Mouse (Mus musculus) thymus, adult 2 months (tissue): ENCODE measurements around the gene Gcnt3. TPM values are rescaled to one million over a fixed set of nuclear protein-coding genes. Genes with fewer than 3 reads are reported as not detected.

Experiments
- DNase-seq: peaks from one replicate; pipeline ENCODE4 v3.0.0; 2021
- H3K27ac ChIP-seq: fragments of 200-500 bp; 2 replicates; pipeline ENCODE4 v1.5.1; 2012; ENCODE audit warnings: low read length, control low read depth; ENCODE audit not compliant: control insufficient read depth, insufficient read depth
- H3K27me3 ChIP-seq: fragments of 200-500 bp; 2 replicates; pipeline ENCODE4 v1.6.1; 2012; ENCODE audit warnings: mild to moderate bottlenecking, low read length, moderate library complexity, mixed read lengths; ENCODE audit not compliant: control insufficient read depth, insufficient read depth
- H3K36me3 ChIP-seq: fragments of 200-500 bp; 2 replicates; pipeline ENCODE4 v1.6.1; 2012; ENCODE audit warnings: mild to moderate bottlenecking, low read length, moderate library complexity; ENCODE audit not compliant: control insufficient read depth, insufficient read depth
- H3K4me1 ChIP-seq: fragments of 200-500 bp; replicated peaks from 2 replicates; pipeline ENCODE4 v1.6.1; 2012; ENCODE audit warnings: low read length; ENCODE audit not compliant: control insufficient read depth, insufficient read depth
- H3K4me3 ChIP-seq: fragments of 200-500 bp; 2 replicates; pipeline ENCODE4 v1.5.1; 2012; ENCODE audit warnings: mild to moderate bottlenecking, low read length, control low read depth, moderate library complexity; ENCODE audit not compliant: control insufficient read depth, insufficient read depth
- CTCF ChIP-seq: fragments of 200-500 bp; IDR thresholded peaks from 2 replicates; pipeline ENCODE4 v1.5.1; 2012; ENCODE audit warnings: mild to moderate bottlenecking, control low read depth, low read length, moderate library complexity, borderline replicate concordance; ENCODE audit not compliant: control insufficient read depth, poor library complexity, insufficient read depth; ENCODE audit errors: extremely low read depth
- POLR2A ChIP-seq: fragments of 200-500 bp; IDR thresholded peaks from 2 replicates; pipeline ENCODE4 v1.6.1; 2012; ENCODE audit warnings: mild to moderate bottlenecking, low read length, control low read depth, moderate library complexity; ENCODE audit not compliant: control insufficient read depth, poor library complexity, insufficient read depth; ENCODE audit errors: extremely low read depth
- WGBS: fragments of 180-500 bp; shearing (Covaris S2); methylation state at CpG from one replicate; pipeline ENCODE4 v1.1.7; 2018; 5-methylcytosine and 5-hydroxymethylcytosine counted together
- polyA plus RNA-seq: library from polyadenylated mRNA; depleted of rRNA; stranded (reverse); fragments of >200 nt; gene quantifications from 2 replicates; pipeline ENCODE4 v1.2.3, GENCODE M21; 2012

Gene Gcnt3
- polyA plus RNA-seq, 1 experiment = not detected

DNA sequence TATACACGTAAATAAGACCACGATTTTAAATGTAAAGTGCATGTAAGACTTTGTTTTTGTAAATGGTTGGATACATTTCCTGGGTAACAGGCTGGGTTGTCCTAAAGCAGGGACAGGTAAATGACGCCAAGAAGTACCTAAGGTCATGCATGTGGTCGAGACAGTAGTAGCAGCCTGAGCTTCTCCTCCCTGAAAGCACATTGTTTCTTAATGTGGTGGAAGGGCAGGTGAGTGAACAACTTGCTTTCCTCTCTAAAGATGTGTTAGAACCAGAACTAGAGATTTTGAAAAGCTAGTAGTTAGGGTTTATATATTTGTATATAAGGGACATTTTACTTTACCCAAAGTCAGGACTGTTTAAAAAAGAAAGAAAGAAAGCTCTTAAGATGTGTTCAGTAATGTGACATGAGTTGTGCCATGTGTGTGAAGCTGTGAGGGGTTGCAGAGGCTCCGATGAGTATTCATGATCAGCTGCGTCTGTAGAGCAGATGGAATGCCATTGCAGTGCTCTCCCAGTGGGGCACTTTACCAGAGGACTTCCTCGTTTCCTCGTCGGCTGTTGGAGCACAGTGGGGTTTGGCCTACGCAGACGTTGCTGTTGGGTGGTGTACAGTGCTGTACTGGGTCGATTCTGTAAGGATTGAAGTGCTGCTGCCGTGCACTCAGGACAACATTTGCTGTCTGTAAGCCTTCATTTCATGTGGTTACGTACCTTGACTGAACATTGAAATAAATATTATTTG, 30.2 kb downstream of the Gcnt3 start:
- no peak for TF ChIP-seq POLR2A
- no peak for TF ChIP-seq CTCF
- H3K4me3 ChIP-seq = no peak overlapping the region
- DNase-seq = no peak
- no peaks in the 10 kb centered on the region for H3K4me1 ChIP-seq
- H3K27ac ChIP-seq = no peak overlapping the region
- no peaks in the 10 kb centered on the region for H3K27me3 ChIP-seq
- WGBS = 92% methylated on average over 14 of the region's 14 CpGs
- H3K36me3 ChIP-seq = peaks cover 60% of the 10 kb centered on the region

DNA sequence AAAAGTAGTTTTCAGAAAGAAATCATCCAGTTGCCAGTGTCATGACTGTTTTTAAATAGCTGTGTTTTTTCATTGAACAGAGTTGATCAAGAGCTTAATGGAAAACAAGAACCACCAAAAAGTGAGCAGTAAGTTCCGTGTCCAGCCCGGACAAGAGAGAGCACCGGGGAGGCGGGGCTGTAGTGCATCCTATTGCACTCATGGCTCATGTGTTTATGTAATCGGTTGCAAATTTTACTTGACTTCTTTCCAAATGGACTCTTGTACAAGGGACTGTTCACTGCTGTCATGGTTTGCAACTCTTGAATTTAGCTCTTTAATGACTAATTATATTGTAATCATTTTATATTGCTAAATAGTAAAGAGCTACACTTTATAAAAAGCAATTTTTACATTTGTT, 30.9 kb downstream of the Gcnt3 start:
- Histone ChIP-seq H3K4me3 (no peak overlapping the region), H3K27ac (no peak overlapping the region), H3K27me3 (no peaks in the 10 kb centered on the region), H3K36me3 (peaks cover 67% of the 10 kb centered on the region), H3K4me1 (no peaks in the 10 kb centered on the region)
- no peak for TF ChIP-seq CTCF
- no peak for TF ChIP-seq POLR2A
- WGBS = 96% methylated on average over 5 of the region's 5 CpGs
- no peak for DNase-seq

DNA sequence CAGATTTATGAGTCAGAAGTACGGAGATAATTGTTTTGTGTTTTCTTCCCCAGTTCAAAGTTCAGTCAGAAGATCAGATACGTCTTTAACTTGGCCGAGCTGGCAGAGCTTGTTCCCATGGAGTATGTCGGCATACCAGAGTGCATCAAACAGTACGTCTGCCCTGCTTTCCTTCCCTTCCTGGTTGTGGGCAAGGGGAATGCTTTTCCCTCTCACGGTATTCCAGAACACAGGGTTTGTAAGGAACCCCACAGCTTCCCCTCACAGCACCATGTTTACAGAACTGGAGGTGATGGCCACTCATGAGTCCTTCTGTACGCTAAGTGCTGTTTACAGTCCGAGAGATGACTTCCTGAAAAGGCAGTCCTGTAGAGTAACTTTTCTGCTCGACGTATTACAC, 34.4 kb downstream of the Gcnt3 start:
- no peak overlapping the region for H3K4me3 ChIP-seq
- no peak overlapping the region for H3K27ac ChIP-seq
- no peaks in the 10 kb centered on the region for H3K27me3 ChIP-seq
- TF ChIP-seq CTCF (no peak), POLR2A (no peak)
- WGBS = 97% methylated on average over 10 of the region's 10 CpGs
- no peak for DNase-seq
- H3K4me1 ChIP-seq = no peaks in the 10 kb centered on the region
- H3K36me3 ChIP-seq = peaks cover 93% of the 10 kb centered on the region

DNA sequence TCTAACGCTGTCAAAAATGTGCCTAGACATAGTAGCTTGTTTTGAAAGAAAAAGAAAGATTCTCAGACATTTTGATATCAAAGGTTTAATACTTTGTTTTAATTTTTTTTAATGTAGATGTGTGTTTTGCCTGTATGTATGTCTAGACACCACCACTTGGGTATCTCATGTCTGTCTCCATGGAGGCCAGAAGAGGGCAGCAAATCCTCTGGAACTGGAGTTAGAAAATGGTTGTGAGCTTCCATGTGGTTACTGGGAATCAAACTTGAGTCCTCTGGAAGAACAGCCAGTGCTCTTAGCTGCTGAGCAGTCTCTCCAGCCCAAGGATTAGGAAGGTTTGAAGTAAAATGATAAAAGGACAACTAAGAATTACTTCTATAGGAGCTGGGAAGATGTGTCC, 38.6 kb downstream of the Gcnt3 start:
- no peak for DNase-seq
- no peak overlapping the region for H3K4me3 ChIP-seq
- no peak overlapping the region for H3K27ac ChIP-seq
- peaks cover 91% of the 10 kb centered on the region for H3K36me3 ChIP-seq
- H3K4me1 ChIP-seq = no peaks in the 10 kb centered on the region
- 97% methylated on average over 1 of the region's 1 CpGs for WGBS
- no peaks in the 10 kb centered on the region for H3K27me3 ChIP-seq
- TF ChIP-seq CTCF = no peak
- TF ChIP-seq POLR2A = no peak

DNA sequence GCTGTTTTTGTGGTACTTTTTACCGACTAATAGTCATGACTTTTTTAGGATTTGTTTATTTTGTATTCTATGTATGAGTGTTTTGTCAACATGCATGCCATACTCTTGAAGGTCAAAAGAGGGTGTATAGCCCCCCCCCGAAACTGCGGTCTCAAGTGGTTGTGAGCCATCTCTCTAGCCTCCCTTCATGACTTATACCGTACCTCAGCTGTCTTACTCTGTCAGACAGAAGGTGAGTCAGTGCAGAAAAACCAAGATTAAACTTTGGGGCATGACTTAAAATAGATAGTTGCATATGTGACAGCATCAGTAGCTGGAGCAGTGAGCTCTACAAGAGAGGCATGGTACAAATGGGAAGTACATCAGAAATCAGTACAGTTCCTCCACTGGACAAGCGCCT, 43.3 kb downstream of the Gcnt3 start:
- no peak for DNase-seq
- H3K27me3 ChIP-seq = no peaks in the 10 kb centered on the region
- WGBS = 97% methylated on average over 5 of the region's 5 CpGs
- peaks cover 6% of the 10 kb centered on the region; the same call in 1 of the 2 replicates for H3K4me1 ChIP-seq
- no peak overlapping the region for H3K4me3 ChIP-seq
- H3K27ac ChIP-seq = no peak overlapping the region
- peaks cover 44% of the 10 kb centered on the region for H3K36me3 ChIP-seq
- TF ChIP-seq CTCF = no peak
- TF ChIP-seq POLR2A = no peak

DNA sequence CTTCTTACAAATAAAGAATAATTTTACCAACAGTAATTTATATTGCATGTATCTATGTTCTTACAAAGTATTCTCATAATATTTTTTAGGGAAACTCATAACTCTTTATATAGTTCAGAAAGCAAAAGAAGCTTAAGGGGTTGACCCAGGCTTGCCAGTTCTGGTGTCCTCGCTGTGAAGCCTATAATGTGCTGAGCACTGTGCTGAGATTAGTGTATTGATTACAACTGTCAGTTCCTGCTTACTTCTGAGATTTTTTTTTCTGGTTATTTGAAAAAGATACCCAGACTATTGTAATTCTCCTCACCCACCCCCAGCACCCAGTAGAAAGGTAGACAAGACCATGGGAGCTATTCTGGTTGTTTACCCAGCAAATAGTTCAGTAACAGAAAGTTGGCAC, 44.4 kb downstream of the Gcnt3 start:
- no peak overlapping the region for H3K27ac ChIP-seq
- H3K4me1 ChIP-seq = peaks cover 6% of the 10 kb centered on the region; the same call in 1 of the 2 replicates
- peaks cover 33% of the 10 kb centered on the region for H3K36me3 ChIP-seq
- no peak overlapping the region for H3K4me3 ChIP-seq
- 94% methylated on average over 1 of the region's 1 CpGs for WGBS
- TF ChIP-seq POLR2A (no peak), CTCF (no peak)
- H3K27me3 ChIP-seq = no peaks in the 10 kb centered on the region
- DNase-seq = no peak
